Mouse (Mus musculus): Measurements from ENCODE around the gene Gucy2g. TPM values are rescaled to one million over a fixed set of nuclear protein-coding genes. Genes with fewer than 3 reads are reported as not detected.
"Not testable (repeated sequence)": the region's sequence is repeated elsewhere in the genome, so short reads cannot be mapped to it uniquely, and the experiment has no call there.

Gucy2g gene
- polyA plus RNA-seq, 1 experiment = not detected

- Histone ChIP-seq H3K4me3 (replicated peaks) (no peak overlapping the region), H3K9me3 (ENCODE audit: control insufficient read depth, low read length) (no peaks in the 10 kb centered on the region), H3K27me3 (ENCODE audit: control insufficient read depth) (no peaks in the 10 kb centered on the region), H3K4me1 (ENCODE audit: control insufficient read depth) (no peaks in the 10 kb centered on the region), H3K36me3 (ENCODE audit: control insufficient read depth) (no peaks in the 10 kb centered on the region)
- TF ChIP-seq GATA1 (IDR thresholded peaks at IDR 0.05; ENCODE audit: low read length) = no peak
- no peak for TF ChIP-seq TAL1 (IDR thresholded peaks at IDR 0.05; ENCODE audit: low read length)
Observed at GRCm38 (mm10) chr19:55164162-55164561, 76.9 kb downstream of the Gucy2g start.

- H3K36me3 ChIP-seq (ENCODE audit: control insufficient read depth) = no peaks in the 10 kb centered on the region
- no peaks in the 10 kb centered on the region for H3K9me3 ChIP-seq (ENCODE audit: control insufficient read depth, low read length)
- no peak for TF ChIP-seq GATA1 (IDR thresholded peaks at IDR 0.05; ENCODE audit: low read length)
- no peak for TF ChIP-seq TAL1 (IDR thresholded peaks at IDR 0.05; ENCODE audit: low read length)
- no peaks in the 10 kb centered on the region for H3K27me3 ChIP-seq (ENCODE audit: control insufficient read depth)
- no peaks in the 10 kb centered on the region for H3K4me1 ChIP-seq (ENCODE audit: control insufficient read depth)
- no peak overlapping the region for H3K4me3 ChIP-seq (replicated peaks)
Observed at GRCm38 (mm10) chr19:55162271-55162670, 78.8 kb downstream of the Gucy2g start.

- no peak overlapping the region for H3K4me3 ChIP-seq (replicated peaks)
- TF ChIP-seq TAL1 (IDR thresholded peaks at IDR 0.05; ENCODE audit: low read length) = no peak
- TF ChIP-seq GATA1 (IDR thresholded peaks at IDR 0.05; ENCODE audit: low read length) = no peak
- H3K27me3 ChIP-seq (ENCODE audit: control insufficient read depth) = no peaks in the 10 kb centered on the region
- no peaks in the 10 kb centered on the region for H3K4me1 ChIP-seq (ENCODE audit: control insufficient read depth)
- H3K36me3 ChIP-seq (ENCODE audit: control insufficient read depth) = no peaks in the 10 kb centered on the region
- no peaks in the 10 kb centered on the region for H3K9me3 ChIP-seq (ENCODE audit: control insufficient read depth, low read length)
Observed at GRCm38 (mm10) chr19:55159826-55160225, 81.2 kb downstream of the Gucy2g start.

GRCm38 (mm10) chr19:55158606-55159005, 82.4 kb downstream of the Gucy2g start:
- Histone ChIP-seq H3K9me3 (ENCODE audit: control insufficient read depth, low read length) (no peaks in the 10 kb centered on the region), H3K36me3 (ENCODE audit: control insufficient read depth) (no peaks in the 10 kb centered on the region), H3K4me1 (ENCODE audit: control insufficient read depth) (no peaks in the 10 kb centered on the region), H3K27me3 (ENCODE audit: control insufficient read depth) (no peaks in the 10 kb centered on the region), H3K4me3 (replicated peaks) (no peak overlapping the region)
- no peak for TF ChIP-seq TAL1 (IDR thresholded peaks at IDR 0.05; ENCODE audit: low read length)
- TF ChIP-seq GATA1 (IDR thresholded peaks at IDR 0.05; ENCODE audit: low read length) = no peak

GRCm38 (mm10) chr19:55157029-55157428, 84.0 kb downstream of the Gucy2g start:
- no peaks in the 10 kb centered on the region for H3K4me1 ChIP-seq (ENCODE audit: control insufficient read depth)
- H3K27me3 ChIP-seq (ENCODE audit: control insufficient read depth) = no peaks in the 10 kb centered on the region
- H3K36me3 ChIP-seq (ENCODE audit: control insufficient read depth) = no peaks in the 10 kb centered on the region
- no peaks in the 10 kb centered on the region for H3K9me3 ChIP-seq (ENCODE audit: control insufficient read depth, low read length)
- H3K4me3 ChIP-seq (replicated peaks) = no peak overlapping the region
- TF ChIP-seq TAL1 (IDR thresholded peaks at IDR 0.05; ENCODE audit: low read length) (no peak), GATA1 (IDR thresholded peaks at IDR 0.05; ENCODE audit: low read length) (no peak)

DNA sequence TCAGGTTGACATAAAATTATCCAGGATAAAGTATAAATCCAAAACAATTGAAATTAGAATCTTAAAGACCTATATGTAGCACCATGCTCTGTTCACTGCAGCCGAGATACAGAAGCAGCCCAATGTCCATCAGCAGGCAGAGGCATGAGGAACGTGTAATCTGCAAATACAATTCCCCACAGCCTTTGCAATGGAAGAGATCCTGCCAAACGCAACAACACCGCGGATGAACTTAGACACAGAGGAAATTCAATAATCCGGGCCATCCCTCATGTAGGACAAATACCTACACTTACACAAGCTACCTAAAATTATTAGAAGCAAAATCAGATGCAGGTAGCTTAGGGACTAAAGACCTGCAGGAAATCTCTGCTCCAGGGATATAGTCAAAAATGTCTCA, 88.1 kb downstream of the Gucy2g start:
- Histone ChIP-seq H3K27me3 (ENCODE audit: control insufficient read depth) (no peaks in the 10 kb centered on the region), H3K36me3 (ENCODE audit: control insufficient read depth) (no peaks in the 10 kb centered on the region), H3K9me3 (ENCODE audit: control insufficient read depth, low read length) (no peaks in the 10 kb centered on the region), H3K4me1 (ENCODE audit: control insufficient read depth) (no peaks in the 10 kb centered on the region), H3K4me3 (replicated peaks) (no peak overlapping the region)
- TF ChIP-seq TAL1 (IDR thresholded peaks at IDR 0.05; ENCODE audit: low read length) = no peak
- no peak for TF ChIP-seq GATA1 (IDR thresholded peaks at IDR 0.05; ENCODE audit: low read length)

DNA sequence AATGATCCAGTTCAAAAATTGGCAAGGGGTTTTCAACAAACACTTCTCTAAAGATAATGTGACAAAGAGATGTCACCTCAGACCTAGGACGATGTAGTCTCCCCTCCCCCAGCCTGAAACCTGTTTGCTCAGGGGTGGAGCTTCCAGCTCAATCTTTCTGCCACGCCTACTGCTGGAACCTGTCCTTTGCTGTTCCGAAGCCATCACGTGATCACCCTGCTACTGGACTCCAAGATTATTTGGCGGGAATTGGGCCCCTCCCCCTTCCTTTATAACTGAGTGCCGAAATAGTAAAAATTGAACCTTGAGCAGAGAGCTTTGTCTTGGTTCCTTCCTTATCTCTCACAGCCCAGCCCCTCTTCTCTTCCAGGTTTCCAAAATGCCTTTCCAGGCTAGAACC, 88.8 kb downstream of the Gucy2g start:
- H3K9me3 ChIP-seq (ENCODE audit: control insufficient read depth, low read length); H3K27me3 ChIP-seq (ENCODE audit: control insufficient read depth); H3K4me1 ChIP-seq (ENCODE audit: control insufficient read depth); H3K36me3 ChIP-seq (ENCODE audit: control insufficient read depth); H3K4me3 ChIP-seq (replicated peaks): not testable (repeated sequence)

GRCm38 (mm10) chr19:55149646-55150045, 91.4 kb downstream of the Gucy2g start:
- Histone ChIP-seq H3K27me3 (ENCODE audit: control insufficient read depth) (no peaks in the 10 kb centered on the region), H3K4me3 (replicated peaks) (no peak overlapping the region), H3K9me3 (ENCODE audit: control insufficient read depth, low read length) (no peaks in the 10 kb centered on the region), H3K36me3 (ENCODE audit: control insufficient read depth) (no peaks in the 10 kb centered on the region), H3K4me1 (ENCODE audit: control insufficient read depth) (no peaks in the 10 kb centered on the region; the same call in 1 of the 2 replicates)
- TF ChIP-seq TAL1 (IDR thresholded peaks at IDR 0.05; ENCODE audit: low read length) = no peak
- no peak for TF ChIP-seq GATA1 (IDR thresholded peaks at IDR 0.05; ENCODE audit: low read length)

GRCm38 (mm10) chr19:55148109-55148508, 92.9 kb downstream of the Gucy2g start:
- Histone ChIP-seq H3K27me3 (ENCODE audit: control insufficient read depth) (no peaks in the 10 kb centered on the region), H3K36me3 (ENCODE audit: control insufficient read depth) (no peaks in the 10 kb centered on the region), H3K4me1 (ENCODE audit: control insufficient read depth) (no peaks in the 10 kb centered on the region; the same call in 1 of the 2 replicates), H3K4me3 (replicated peaks) (no peak overlapping the region), H3K9me3 (ENCODE audit: control insufficient read depth, low read length) (no peaks in the 10 kb centered on the region)
- TF ChIP-seq TAL1 (IDR thresholded peaks at IDR 0.05; ENCODE audit: low read length) = no peak
- no peak for TF ChIP-seq GATA1 (IDR thresholded peaks at IDR 0.05; ENCODE audit: low read length)

Other genes starting within 250 kb of the Gucy2g start
- 0.04 and 0.05 TPM in 2 replicates for gene Gpam, start 114.0 kb downstream of the Gucy2g start, polyA plus RNA-seq (2012)
- not detected in 2 replicates for gene Tectb, start 60.5 kb downstream of the Gucy2g start, polyA plus RNA-seq (2012)
- 0.92 and 1.3 TPM in 2 replicates for gene Acsl5, start 10.7 kb upstream of the Gucy2g start, polyA plus RNA-seq (2012)
- 1.3 and 2.3 TPM in 2 replicates for gene Zdhhc6, start 74.8 kb upstream of the Gucy2g start, polyA plus RNA-seq (2012)
- 0.90 and 1.0 TPM in 2 replicates for gene Vti1a, start 75.1 kb upstream of the Gucy2g start, polyA plus RNA-seq (2012)

Measured in erythroblast, embryonic 14.5 days (primary cell).